Mouse (Mus musculus): ENCODE data around the gene Irgm1.

DNA sequence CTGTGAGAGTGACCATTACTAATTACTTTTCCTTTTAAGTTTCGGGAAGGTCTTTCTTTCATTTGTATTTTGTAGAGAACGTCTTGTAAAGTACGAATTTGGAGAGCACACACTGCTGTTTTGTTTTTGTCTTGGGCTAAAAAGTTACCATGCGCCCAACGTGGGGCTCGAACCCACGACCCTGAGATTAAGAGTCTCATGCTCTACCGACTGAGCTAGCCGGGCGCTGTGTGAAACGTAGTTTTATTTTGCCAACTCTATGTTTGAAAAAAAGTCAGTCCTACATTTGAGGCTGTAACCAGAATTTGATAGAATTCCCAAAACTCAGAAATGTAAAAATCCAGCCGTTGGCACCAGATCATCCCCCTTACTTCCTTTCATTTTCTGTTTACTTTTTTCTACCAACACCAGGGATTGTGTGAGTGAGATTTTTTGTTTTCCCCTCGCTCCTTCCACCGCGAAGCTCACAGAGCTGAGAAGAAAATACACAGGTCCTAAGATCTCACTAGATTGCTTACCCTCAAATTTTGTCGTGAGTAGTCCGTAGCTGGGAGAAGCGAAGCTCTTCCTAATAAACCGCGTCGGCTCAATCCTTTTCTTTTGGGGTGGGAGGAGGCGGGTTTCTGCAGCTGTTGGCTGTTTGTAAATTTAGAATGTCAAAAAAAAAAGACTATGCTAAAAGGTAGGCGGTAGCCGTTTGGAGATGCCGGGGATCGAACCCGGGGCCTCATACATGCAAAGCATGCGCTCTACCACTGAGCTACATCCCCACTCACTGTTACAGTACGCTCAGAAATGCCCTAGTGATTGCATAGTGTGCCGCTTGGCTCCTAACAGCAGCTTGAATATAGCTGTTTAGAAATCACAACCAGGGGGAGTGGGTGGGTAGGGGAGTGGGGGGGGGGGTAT is 37.5 kb downstream of the Irgm1 start:
- no peak for TF ChIP-seq CTCF (IDR thresholded peaks at IDR 0.05; ENCODE audit: borderline replicate concordance, control insufficient read depth, extremely low read depth, insufficient read depth, low read length, poor library complexity)
- no peak for TF ChIP-seq POLR2A (IDR thresholded peaks at IDR 0.05; ENCODE audit: control insufficient read depth, extremely low read depth, insufficient read depth, low read length, poor library complexity)

Measured in thymus, adult 2 months (tissue).